Mouse (Mus musculus): ENCODE results near the gene Cdkn2a.

The Cdkn2a gene

DNA sequence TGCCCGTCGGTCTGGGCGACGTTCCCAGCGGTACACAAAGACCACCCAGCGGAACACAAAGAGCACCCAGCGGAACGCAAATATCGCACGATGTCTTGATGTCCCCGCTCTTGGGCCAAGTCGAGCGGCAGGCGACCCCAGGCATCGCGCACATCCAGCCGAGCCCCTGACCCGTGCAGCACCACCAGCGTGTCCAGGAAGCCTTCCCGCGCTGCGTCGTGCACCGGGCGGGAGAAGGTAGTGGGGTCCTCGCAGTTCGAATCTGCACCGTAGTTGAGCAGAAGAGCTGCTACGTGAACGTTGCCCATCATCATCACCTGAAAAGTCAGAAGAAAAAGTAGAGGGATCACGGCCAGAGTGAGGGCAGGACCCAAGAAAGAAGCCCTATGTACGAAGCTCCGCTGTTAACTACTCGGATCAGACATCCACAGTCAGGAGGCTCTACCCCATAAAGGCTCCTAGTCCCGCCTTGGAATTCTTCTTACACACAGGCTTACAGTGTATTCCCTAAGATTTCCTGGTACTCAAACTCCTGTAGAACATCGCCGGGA is 17.7 kb downstream of the Cdkn2a start:
- DNase-seq (ENCODE audit: low spot score), result no peak

DNA sequence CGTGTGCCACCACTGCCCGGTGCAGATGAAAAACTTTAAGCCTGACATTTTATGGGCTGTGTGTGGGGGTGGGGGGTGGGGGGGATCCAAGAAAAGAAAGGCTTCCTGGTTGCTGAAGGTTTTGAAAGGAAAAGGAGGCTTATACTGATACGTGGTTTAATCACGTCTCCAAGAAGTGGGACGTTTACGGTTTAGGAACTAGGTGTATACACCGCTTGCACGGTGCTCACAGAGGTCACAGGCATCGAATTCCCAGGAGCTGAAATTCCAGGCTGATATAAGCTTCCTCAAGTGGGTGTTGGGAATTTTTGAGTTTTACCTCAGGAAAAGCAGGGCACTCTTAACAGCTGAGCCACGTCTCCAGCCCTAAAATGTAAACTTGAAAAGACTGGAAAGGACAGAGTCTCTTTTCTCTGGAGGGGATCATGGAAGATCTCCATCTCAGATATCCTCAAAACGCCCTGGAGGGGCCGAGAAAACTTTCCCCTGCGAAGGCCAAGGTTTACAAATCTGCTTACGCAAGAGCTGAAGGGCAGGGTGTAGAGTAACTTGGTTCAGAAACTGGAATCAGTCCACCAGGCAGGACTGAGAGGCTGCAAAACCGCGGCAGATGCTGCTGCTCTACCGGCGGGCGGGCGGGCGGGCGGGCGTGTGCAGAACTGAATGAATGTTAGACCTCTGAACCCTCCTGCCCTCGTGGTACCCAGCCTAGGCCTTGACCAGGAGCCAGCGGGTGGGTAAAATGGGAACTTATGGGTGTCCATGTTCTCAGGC is 18.5 kb downstream of the Cdkn2a start:
- DNase-seq (ENCODE audit: low spot score), result no peak

DNA sequence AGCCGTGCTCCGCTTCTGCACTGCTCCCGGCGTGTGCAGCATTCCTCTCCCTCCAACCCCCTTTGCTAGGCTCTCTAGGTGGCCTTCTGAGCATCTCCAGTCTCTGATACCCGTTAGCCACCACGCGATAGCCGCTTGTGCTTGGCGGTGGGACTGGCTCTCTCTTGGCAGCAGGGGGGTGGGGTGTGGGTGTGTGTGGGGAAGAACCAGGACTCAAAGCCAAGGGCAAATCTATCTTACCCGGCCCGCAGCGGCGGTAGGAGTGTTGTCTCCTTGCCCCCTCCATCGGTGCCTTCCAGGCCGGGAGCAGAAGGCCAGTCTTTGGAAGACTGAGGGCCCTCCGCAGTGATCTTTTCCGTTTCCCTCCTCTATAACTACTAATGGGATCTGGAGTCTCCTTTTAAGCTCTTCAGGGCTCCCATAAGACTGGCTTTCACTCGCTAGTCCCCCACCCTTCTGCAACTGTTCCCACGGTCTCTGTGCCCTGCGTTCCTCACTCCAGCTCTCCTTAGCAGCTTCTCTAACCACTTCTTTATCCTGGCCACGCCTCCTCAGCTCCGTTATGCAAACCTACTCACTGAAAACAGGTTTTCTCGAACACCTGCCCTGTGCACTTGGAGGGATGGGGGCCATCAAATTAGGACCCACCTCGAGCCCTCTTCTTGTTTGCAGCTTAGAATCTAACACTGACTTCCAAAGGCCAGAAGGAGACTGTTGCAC is 19.5 kb downstream of the Cdkn2a start:
- DNase-seq (ENCODE audit: low spot score), result no peak

DNA sequence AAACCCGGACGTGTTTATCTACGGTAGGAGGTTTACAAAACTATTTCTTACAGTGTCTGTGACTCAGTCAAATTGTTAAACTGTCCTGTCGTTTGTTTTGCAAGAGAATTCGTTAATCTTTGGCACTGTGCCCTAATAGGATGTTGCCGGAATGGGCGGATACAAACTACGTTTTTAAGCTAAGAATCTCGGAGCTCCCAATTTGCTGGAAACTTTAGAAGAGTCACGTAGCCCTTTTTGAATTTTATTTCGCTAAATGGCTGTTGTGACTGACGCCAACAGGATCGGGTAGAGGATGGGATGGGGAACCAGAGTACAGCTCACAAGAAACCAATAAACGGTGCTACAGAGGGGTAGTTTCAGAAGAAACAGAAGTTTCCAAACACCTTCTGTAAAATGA is 20.4 kb downstream of the Cdkn2a start:
- DNase-seq (ENCODE audit: low spot score), result no peak

DNA sequence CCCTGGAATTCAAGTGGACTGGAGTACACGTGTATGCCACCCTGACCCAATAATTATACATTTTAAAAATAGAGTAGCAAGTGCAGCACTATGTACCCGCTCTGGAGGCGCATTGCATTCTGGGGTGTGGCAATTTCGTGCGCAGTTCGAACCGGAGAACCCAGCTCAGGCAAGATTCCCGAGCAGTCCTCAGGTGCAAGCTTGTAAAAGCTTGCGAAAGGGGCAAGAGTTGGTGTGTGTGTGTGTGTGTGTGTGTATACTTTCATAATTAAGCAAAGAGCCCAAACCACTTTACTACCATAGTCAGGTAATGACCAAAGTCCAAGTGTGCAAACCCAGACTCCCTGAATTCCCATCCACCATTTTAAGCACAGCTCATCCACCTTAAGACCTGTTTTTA is 20.9 kb downstream of the Cdkn2a start:
- DNase-seq (ENCODE audit: low spot score), result no peak

DNA sequence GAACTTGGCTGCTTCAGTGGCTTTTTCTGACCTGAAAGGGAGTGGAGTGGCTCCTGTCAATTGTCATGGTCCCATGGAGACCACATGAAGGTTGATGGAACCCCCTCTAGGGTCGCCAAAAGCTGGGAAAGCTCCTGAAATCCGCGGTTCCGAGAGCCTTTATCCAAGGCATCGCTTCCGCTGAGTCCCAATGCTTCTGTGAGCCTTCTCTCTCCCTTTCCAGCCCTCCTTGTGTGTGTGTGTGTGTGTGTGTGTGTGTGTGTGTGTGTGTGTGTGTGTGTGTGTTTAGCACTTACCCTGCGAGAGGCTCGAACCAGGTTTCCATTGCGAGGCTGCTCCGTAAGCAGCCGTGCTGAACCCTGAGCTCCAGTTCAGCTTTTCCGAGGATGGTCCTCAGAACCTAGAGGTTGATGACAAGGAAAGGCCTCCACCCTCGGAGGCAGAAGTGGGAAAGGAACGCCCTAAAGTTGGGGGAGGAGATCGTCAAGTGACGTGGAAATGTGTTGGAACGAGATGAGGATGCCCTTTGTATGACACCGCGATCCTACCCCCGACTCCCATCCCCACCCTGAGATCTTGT is 21.4 kb downstream of the Cdkn2a start:
- DNase-seq (ENCODE audit: low spot score), result no peak

DNA sequence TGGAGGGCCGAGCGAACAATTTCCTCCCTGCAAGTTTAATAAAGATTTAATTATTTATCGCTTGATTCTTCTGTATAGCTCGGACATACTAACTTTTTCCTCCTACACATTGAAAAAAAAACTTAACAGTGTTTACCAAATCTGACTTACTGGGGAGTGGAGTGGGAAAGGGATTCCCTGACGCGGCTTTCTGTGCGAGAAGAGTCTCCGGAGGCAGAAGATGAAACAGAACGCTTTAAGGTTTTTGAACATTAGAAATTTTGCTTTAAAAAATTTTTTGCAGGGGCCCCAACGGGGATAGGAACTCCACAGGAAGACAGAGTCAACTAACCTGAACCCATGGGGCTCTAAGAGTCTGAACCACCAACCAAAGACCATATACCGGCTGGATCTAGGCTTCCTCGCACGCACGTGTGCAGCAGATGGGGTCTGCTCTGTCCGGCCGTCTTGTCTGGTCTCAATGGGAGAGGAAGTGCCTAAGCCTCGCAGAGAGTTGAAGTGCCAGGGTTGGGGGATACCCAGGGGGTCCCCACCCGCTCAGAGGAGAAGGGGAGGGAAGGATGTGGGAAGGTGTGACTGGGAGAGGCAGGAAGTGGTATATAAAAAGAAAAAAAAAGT is 22.2 kb downstream of the Cdkn2a start:
- DNase-seq (ENCODE audit: low spot score), result no peak

DNA sequence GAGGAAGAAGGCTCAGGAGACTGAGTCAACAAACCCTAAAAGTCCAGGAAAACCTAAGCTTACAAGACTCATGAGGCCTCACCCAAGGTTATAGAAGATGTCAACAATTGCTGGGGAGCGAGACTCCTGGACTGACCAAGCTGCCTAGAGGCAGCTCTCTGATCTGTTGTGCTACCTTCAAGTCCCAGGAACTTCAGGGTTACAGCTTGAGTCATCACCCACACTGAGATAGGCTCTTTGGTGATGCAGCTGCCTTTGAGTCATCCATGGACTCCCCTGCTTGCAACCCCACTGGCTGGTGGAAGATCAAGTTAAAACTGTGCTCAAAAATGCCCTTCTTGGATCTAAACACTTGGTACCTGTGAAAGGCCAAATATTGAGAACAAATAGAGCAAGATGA is 36.7 kb downstream of the Cdkn2a start:
- no peak for DNase-seq (ENCODE audit: low spot score)

DNA sequence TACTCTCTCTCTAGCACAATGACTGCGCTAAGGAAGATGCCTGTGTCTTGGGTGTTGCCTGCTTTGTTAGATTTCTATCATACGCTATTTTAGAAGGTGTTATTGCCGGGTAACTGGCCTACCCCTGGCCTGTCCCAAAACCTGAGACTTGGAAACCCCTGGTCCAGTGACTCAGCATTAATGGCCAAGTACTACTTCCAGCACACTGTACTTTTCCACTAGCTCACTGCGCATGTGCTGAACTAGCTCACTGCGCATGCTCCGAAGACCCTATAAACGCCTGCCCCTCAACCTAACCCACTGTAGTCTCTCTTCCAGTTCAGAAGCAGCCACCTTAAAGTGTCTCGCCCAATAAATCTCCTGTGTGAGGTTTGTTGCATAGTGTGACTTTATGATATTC is 60.0 kb downstream of the Cdkn2a start:
- no peak for DNase-seq (ENCODE audit: low spot score)
